Mouse (Mus musculus) heart, postnatal 0 days (tissue): Measurements from ENCODE around the gene Efcab10.

ENCODE experiments used
- CTCF ChIP-seq: IDR thresholded peaks from 2 replicates; pipeline ENCODE4 v1.5.1; 2016; ENCODE audit warnings: antibody characterized with exemption, control low read depth, low read depth
- EP300 ChIP-seq: IDR thresholded peaks from 2 replicates; pipeline ENCODE4 v1.6.1; 2016; ENCODE audit warnings: antibody characterized with exemption, low read depth

DNA sequence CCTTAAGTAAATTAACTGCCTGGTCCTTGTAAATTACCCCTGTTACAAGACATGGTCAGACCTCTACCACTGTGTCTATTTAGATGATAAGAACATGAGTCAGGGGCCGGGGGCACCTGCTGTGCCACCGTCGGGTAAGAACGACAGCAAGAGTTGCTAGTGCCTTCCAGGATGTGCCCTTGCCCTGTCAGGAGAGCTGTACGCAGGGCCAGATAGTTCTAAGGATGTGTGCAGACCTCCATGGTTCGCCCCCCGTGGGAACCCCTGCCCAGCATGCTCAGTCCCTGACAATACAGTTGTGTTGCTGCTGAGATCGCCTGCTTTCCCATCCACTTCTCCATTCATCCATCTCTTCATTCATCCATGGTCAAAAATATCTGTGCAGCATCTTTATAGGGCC lies 29.5 kb upstream of the Efcab10 start:
- TF ChIP-seq CTCF: no peak
- no peak for TF ChIP-seq EP300
